Mouse (Mus musculus) gastrocnemius, postnatal 14 days (tissue): ENCODE measurements at regions not wholly inside any gene's neighbourhood (a gene's known extent, or its start where the extent isn't known, plus 50 kb on each side); places are given as distances from the start of the nearest gene placed in this dataset.
A peak's percentile ranks its signal among the peaks of the same experiment; 100 is the strongest.

Experiments used
- DNase-seq: peaks from one replicate; pipeline ENCODE4 v3.0.0; 2021; ENCODE audit warnings: mixed read lengths
- intact Hi-C: fragments of 180-260 bp; cut with DNase I; formaldehyde crosslinking; loops from one replicate; pipeline ENCODE4 v1.15.1; 2025; ENCODE audit warnings: low total_unique reads

DNA sequence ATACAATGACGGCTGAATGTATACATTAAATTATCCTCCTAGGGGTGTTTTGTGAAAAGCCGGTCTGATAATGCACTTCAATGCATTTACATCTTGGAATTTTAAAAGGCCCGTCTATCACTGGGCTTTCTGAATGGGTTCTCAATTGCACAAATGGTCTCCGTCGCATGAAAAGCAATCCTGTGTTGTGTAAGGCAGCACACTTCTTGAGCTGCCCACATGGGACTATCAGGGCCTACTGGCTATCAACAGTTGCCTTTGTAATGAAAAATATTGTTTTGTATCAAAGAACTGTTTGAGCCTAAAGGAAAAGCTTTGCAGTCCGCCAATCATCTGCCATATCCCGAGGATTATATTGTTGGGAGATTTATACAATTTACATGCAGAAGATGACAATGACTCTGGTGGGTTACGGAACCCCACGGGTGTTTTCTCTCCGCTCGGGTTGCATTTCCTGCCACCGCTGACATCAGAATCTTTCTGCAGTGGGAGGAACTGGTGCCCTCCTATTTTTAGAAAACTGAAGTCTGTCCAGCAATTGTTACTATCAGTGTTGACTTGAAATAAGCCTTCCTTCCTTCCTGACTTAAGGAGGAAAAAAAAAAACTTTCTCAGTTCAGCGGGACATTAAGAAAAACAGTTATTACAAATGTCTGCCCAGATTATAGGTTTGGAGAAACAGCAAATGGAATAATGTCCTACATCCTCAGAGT, 118.7 kb downstream of the Tmem26 start:
- no peak for DNase-seq
- intact Hi-C loops: no loop called here

DNA sequence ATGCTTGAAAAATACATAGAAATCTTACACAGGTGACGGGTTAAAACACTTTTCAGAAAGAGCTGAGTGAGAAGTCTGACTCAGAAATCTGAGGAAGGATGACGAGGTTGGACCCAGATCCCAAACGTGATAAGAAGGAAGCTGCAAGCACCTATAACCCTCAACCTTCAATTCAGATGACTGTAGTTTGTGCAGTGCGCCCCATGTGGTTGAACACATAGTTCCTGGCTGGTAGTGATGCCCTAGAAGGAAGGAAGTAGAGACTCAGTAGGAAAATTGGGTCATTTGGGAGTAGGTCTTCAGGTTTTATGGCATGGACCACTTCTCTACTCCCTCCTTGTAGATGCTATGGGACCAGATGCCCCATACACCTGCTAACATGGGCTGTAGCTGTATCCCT, 120.6 kb downstream of the Tmem26 start:
- intact Hi-C loops: no loop called here
- DNase-seq: no peak

DNA sequence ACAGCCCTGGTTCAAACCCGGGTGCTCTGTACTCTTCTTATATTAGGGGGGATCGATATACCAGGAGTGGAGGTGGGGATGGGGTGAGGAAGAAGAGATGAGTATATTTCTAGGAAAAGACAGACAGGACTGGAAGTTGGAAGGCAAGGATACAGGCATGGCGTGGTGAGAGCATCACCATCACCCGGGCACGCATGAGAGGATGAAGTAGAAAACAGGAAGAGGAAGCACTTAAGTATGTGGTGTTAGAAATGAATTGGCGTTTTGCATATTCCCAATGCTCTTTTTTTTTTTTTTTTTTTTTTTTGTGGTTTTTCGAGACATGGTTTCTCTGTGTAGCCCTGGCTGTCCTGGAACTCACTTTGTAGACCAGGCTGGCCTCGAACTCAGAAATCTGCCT, 121.2 kb downstream of the Tmem26 start:
- DNase-seq: no peak
- intact Hi-C loops: no loop called here

DNA sequence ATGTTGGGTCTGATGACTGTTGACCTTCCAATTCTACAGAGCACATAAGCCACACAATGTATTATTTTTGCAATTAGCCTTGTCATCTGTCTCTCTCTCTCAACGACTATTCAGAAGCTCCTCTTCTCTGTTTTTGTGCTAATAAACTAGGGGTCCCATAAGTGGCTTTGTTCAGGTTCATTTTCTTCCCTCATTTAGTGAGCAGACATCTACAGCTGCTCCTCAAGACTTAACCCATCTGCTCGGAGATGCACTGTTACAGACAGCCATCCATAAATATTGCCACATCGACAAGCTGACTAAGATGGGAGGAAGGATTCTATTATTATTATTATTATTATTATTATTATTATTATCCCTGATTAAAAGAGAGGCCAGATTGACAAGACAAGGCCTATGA, 127.7 kb downstream of the Tmem26 start:
- intact Hi-C loops: no loop called here
- no peak for DNase-seq

DNA sequence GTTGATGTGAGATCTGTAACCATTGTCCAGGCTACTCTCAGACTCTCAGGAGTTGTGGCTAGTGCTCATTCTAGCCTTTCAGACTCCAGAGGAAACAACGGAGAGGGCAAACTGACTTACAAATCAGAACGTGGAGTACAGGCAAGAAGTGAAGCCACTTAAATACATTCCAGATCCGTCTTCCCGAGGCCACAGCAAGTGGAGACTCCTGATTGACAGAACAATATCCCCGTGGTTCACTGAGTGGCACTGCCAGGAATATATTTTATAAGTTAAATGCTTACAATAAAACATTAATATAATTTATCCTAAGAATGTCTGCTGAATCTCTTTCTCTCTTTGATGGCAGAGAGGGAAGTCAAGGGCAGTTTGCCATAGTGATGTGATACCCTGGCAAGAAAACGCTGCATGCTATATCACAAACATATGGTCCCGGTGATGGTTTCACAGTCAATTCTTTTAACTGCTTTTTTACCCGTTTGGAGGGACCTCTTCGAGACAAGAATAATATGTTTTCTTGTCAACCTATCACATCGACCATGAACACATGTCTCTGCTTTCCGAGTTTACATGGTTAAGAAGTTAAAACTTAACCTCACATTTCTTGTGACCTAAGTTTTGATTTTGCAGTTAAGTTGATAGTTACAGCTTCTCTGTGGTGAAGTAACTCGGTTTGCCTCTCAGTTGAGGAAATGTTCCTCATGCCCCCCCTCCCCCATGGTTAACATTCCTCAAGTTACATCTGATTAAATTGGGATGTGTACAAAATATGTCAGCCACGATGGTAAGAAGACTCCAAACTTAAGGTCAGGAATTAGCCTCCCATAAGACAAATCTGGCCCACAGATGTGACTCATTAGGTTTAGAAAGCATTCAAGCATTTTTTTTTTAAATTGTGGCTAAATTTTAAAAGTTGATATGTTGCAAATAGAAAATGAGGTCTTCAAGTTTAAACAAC, 132.8 kb downstream of the Tmem26 start:
- no peak for DNase-seq
- intact Hi-C loops: no loop called here

DNA sequence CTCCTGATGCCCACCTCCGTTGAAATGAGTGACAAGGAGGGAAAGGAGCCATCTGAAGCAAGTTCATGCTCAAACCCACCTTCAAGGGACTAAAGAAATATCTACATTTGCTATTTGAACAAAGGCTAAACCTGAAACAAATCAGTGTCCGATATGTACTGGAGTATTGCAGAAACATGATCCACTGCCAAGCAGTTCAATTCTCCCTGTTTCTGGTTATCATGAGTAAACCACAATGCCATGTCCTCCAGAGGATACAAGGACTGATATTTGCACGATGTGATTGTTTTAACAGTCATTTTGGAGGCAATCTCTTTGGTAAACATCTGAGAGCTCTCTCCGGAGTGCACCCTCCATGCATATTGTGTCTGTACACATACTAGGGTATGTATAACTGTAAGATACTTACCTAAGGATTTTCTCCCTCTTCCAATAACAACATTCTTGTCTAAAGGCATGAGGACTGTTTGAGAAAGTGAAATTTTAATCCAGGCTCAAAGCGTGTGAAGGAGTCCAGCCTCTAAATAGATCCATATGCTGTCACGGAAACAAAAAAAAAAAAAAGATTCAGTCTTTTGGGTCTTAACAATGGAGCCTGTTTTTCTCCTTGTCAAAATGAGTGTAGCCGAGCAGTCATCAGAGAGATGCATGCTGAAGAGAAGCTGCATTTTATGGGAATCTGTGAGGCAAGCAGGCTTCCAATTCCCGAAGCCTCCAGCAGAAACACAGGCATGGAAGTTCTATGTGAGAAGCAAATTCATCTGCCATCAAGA, 141.3 kb downstream of the Tmem26 start:
- intact Hi-C loops: no loop called here
- no peak for DNase-seq

DNA sequence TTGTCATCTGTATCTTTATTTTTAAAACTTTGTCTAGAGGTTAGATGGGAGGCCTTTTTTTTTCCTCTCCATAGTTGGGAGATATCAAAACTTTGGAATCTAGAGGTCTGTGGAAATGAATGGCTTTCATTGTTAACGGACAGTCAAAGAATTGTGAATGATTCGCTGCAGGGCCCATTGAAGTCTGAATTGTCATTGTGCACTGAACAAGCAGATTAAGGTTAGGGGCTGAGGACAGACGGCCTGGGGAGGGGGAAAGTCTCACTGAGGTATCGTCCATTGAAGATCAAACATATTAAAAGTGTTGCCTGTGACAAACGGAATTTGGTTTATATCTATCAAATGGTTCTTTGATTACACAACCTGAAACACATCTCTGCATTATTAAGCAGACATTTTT, 142.3 kb downstream of the Tmem26 start:
- intact Hi-C loops: no loop called here
- DNase-seq: no peak

DNA sequence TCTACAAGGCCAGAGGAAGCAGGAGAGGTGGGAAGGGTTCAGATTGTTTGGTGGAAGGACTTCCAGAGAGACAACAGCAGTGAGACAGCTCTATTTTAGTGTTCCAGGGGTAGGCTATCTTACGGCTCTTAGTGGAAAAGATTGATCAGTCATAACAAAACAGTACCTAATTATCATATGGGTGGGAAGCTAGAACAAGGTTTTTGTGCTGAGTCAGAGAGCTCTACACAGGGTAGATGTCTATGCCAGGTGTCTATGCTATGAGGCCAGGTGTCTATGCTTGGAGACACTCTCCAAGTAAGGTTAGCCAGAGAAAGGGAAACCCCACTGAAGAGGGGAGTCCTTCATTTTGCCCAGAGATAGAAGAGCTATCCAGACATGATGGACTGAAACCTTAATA, 143.9 kb downstream of the Tmem26 start:
- DNase-seq: no peak
- intact Hi-C loops: no loop called here

DNA sequence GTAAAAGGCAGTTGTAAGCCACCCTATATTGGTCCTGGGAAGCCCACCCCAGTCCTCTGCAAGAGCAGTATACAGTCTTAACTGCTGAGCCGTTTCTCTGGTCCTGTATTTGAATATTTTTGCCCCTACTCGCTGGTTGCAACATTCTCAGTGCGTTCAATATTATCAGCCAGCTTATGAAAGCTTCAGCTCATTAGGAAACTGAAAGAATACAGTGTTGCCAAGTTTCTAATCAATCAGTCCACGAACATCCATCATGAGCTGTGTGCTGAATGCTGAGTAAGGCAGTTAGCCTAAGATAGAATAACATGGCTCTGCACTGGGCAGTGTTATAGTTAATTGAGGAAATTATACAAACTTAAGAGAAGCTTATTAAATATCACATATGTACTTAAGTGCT, 148.7 kb downstream of the Tmem26 start:
- DNase-seq: no peak
- intact Hi-C loops: no loop called here

DNA sequence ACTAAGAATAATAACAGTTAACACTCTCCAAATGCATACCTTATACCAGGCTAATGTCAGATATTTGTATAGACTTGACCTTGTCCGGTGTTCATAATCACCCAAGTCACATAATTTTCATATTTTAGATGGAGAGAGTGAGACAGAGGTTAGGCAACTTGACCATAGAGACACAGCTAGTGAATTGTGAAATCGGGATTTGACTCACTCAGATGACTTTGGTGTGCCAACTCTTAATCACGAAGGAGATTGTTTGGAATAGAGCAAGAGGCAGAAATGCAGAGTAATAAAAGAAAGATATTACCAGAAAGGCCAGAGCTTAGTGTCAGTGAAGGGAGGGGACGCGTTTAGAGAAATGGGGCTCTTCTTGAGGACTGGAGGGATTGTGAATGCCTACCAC, 152.2 kb downstream of the Tmem26 start:
- intact Hi-C loops: no loop called here
- DNase-seq: no peak

DNA sequence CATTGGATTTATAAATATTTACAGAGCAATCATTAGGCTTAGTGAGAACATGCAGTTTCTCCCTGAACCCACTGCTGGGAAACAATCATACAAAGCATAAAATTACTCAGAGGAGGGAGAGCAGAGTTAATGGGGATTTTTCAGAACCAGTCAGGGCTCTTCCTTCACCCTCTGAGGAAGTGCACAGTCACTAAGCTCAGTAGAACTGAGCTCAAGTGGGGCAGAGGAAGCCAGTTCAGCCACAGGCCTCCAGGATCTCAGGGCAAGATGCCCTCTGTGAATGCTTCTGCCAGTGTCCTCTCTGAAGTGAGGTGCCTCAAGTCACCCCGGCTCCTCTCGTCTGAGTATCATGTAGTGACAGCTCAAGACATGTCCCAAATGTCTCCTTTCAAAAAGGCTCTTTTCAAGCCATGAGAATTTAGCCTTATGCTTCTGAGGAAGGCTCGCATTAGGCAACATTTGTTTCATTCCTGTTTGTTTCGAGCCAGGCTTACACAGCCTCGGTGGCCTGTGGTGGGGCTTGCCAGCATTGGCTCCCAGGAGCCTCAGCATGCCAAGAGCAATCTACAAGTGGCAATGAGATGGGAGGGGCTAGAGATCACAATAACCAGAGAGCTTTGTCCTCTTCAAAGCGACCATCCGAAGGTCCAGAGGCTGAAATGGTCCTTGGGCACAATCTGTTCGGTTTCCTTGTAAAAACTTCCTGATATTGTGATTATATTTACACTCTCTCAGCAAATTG, 169.8 kb downstream of the Tmem26 start:
- intact Hi-C loops: no loop called here
- DNase-seq: peak; percentile 14

DNA sequence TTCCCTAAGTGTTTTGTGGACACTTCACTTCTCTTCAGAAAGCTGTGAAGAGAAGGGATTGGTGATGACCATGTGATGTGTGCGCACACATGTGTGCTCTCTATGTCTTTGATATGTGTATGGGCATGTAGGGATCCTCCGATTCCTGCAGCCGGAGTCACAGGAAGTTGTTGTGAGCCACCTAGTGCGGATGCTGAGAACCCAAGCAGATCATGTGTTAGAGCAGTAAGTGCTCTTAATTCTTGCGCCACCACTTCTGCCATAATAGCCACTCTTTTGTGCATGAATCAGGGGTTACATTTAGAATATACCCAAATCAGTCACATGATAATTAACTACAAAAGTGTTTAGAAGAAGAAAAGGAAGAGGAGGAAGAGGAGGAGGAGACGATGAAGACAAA, 170.7 kb downstream of the Tmem26 start:
- DNase-seq: no peak
- intact Hi-C loops: no loop called here

DNA sequence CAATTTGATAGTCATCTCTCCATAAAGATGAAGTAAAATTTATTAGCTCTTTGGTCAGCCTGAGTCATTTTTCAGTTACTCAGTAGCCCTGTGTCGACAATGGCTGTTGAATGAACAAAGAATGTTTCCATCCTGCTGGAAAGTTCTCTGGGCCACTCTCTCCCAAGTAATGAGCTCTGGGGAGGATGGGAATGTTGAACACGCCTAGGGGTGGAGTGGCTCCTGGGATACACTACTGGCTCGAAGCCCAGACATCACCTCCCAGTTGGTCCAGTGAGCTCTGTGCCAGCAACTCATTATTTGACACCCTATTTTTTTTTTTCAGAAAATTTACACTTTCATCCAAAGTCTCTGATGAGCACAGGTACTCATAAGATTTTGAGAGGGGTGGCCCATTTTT, 174.1 kb downstream of the Tmem26 start:
- intact Hi-C loops: no loop called here
- DNase-seq: peak; percentile 11

DNA sequence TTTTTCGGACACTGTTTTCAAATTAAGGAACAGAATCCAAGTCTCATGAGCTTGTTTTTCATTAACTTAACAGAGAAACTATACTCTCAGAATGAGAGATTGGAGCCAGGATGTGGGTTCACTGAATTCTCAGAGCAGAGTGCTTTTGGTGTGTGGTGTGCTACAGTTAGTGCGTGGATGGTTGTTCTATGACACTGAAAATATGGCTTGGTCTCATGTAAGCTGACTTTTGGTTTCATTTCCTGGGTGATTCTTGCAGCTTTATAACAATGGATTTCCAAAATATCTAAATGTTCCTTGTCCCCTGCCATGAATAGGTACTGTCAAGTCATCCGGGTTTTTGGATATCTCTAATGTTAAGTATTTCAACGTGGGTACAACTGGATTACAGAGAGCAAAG, 177.7 kb downstream of the Tmem26 start:
- intact Hi-C loops: loop anchor here (10.0 kb wide), 2 partner anchors 104 to 424 kb away; no protein-coding TSS in a partner anchor
- DNase-seq: no peak

DNA sequence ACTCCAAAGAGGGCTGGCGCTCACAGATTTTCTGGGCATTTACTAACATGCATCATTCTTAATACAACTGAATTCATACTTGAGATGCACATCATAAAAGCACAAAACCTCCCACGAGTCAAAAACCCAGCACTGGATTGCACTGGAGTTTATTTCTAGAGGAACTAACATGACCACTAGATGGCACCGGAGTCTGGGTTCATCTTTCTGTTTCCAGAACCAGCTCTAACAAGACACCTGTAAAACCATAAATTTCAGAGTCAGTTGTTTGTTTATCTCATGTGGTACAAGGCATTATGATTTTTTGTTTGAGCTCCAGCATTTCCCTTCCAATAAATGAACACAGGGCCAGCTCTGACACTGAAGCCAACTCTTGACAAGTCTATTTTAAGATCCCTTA, 179.2 kb downstream of the Tmem26 start:
- DNase-seq: peak; percentile 41
- intact Hi-C loops: loop anchor here (10.0 kb wide), 2 partner anchors 102 to 422 kb away; no protein-coding TSS in a partner anchor

DNA sequence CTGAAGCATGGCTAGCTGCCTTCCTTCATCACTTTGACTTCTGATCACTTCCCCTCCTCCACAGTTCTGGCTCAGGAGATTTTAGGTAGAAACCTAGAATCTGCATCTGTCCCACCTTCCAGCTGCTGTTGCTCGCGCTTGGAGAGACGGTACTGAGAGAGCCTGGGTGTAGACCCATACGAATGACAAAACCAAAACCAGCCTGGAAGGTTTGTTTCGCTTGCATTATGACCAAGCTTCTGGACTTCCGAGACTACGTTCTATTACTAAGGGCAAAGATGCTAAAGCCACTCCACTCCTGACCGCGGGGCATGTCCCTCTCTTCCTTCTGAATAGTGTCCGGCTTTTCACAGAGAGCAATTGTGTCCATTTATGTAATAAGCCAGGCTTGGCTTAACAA, 180.9 kb downstream of the Tmem26 start:
- DNase-seq: no peak

DNA sequence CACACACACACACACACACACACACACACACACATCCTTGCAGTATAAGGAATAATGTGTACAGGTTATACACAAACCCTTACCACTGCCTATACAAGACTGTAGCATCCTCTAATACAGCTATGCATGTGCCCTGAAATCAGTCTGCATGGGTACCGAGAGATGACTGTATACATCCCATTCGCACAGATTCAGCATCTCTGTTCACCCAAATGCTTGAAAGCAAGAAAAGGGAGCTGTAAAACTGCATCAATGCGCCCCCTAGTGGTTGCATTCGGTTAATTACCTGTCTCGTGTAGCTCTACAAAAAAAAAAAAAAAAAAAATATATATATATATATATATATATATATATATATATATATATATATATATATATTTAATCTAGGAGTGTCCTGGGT, 184.8 kb downstream of the Tmem26 start:
- peak; percentile 61 for DNase-seq
- intact Hi-C loops: loop anchor here (5.0 to 10.0 kb wide), 3 partner anchors 97 to 441 kb away; no protein-coding TSS in a partner anchor

More for the DNA sequence above, 180.9 kb downstream of the Tmem26 start:
- intact Hi-C loops: loop anchor here (10.0 kb wide), 2 partner anchors 100 to 420 kb away; no protein-coding TSS in a partner anchor

DNA sequence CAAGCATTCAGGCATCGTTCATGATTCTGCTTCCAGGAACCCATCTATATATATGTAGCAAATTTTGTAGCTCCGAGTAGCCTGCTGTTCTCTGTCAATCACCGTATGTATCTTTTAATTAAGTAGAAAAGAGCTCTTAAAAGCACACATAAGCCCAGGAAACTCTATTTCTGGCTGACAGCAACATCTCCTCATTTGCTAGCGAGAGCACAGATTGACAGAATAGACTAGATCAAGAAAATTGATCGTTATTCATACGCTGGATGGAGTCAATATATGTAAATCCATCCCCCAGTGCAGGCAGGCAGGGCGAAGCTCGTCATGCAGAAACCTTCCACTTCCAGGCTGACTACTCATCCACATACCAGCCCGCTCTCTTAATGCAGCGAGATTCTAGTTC, 185.6 kb downstream of the Tmem26 start:
- no peak for DNase-seq
- intact Hi-C loops: loop anchor here (5.0 to 10.0 kb wide), 3 partner anchors 96 to 442 kb away; no protein-coding TSS in a partner anchor

DNA sequence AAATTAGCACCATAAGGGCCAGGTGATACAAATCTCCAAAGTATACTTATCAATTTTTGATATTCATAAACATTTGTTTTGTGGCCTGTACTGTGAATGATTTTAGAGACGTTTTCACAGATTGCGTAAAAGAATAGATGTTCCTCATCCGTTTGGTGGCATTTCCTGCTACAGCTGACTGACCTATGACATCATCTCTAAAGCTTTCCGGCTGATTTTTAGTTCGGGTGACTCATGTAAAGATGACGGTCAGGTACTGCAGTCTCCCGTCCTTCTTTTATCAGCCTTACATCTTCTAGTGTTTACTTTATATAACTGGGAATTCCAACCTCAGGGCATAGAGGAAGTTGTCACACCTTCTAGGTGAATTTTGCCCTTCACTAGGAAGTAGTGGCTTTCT, 192.7 kb downstream of the Tmem26 start:
- intact Hi-C loops: no loop called here
- DNase-seq: no peak
